Mouse (Mus musculus): ENCODE measurements at regions not wholly inside any gene's neighbourhood (a gene's known extent, or its start where the extent isn't known, plus 50 kb on each side); places are given as distances from the start of the nearest gene placed in this dataset.

- Histone ChIP-seq H3K9ac (ENCODE audit: control insufficient read depth, low read depth, low read length, poor library complexity, severe bottlenecking) (no peak overlapping the region), H3K27me3 (ENCODE audit: control insufficient read depth in 1 of 2, insufficient read depth in 2 of 2, low read length in 2 of 2) (no peaks in the 10 kb centered on the region), H3K36me3 (ENCODE audit: control insufficient read depth in 1 of 2, insufficient read depth in 2 of 2, low read length in 2 of 2) (no peaks in the 10 kb centered on the region), H3K9me3 (replicated peaks; ENCODE audit: insufficient read depth, low read length) (no peaks in the 10 kb centered on the region), H3K4me3 (ENCODE audit: control insufficient read depth in 1 of 2, insufficient read depth in 1 of 2, low read depth in 2 of 2, low read length in 2 of 2) (no peak overlapping the region), H3K4me1 (ENCODE audit: control insufficient read depth in 1 of 2, insufficient read depth in 2 of 2, low read length in 2 of 2) (no peaks in the 10 kb centered on the region), H3K79me2 (ENCODE audit: control insufficient read depth, insufficient read depth, low read length, poor library complexity) (no peaks in the 10 kb centered on the region), H3K27ac (ENCODE audit: control insufficient read depth, low read depth, low read length) (no peak overlapping the region)
- no peak for DNase-seq (ENCODE audit: low read depth, low spot score)
- no peak for TF ChIP-seq MAFK (IDR thresholded peaks at IDR 0.05; ENCODE audit: borderline replicate concordance, low read depth, low read length)
- no peak for TF ChIP-seq KAT2A (conservative IDR thresholded peaks at IDR 0.05; ENCODE audit: low read depth, low read length)
- no peak for TF ChIP-seq MEF2A (IDR thresholded peaks at IDR 0.05; ENCODE audit: extremely low read depth, insufficient replicate concordance, low read depth, low read length, poor library complexity, severe bottlenecking)
- no peak for TF ChIP-seq NRF1 (IDR thresholded peaks at IDR 0.05; ENCODE audit: insufficient read depth, low read depth, low read length, poor library complexity, severe bottlenecking)
- no peak for TF ChIP-seq POLR2AphosphoS2 (IDR thresholded peaks at IDR 0.05; ENCODE audit: low read length)
- TF ChIP-seq E2F4 (IDR thresholded peaks at IDR 0.05; ENCODE audit: borderline replicate concordance, low read depth, low read length): no peak
- no peak for TF ChIP-seq GATA1 (IDR thresholded peaks at IDR 0.05; ENCODE audit: low read depth, low read length)
- no peak for TF ChIP-seq CTCF (IDR thresholded peaks at IDR 0.05 in 2 of 3, conservative IDR thresholded peaks at IDR 0.05 in 1 of 3; ENCODE audit: control insufficient read depth in 1 of 3, insufficient read depth in 1 of 3, low read depth in 2 of 3, low read length in 3 of 3, poor library complexity in 1 of 3, severe bottlenecking in 1 of 3)
- no peak for TF ChIP-seq POLR2A (IDR thresholded peaks at IDR 0.05; ENCODE audit: control insufficient read depth in 1 of 2, insufficient read depth in 1 of 2, low read depth in 1 of 2, low read length in 2 of 2, poor library complexity in 1 of 2)
- no peak for TF ChIP-seq ELF1 (IDR thresholded peaks at IDR 0.05; ENCODE audit: low read depth, low read length)
- no peak for TF ChIP-seq SIN3A (IDR thresholded peaks at IDR 0.05; ENCODE audit: low read length)
- TF ChIP-seq USF1 (IDR thresholded peaks at IDR 0.05; ENCODE audit: low read depth, low read length): no peak
- TF ChIP-seq TCF12 (IDR thresholded peaks at IDR 0.05; ENCODE audit: low read depth, low read length): no peak
- TF ChIP-seq ZNF384 (IDR thresholded peaks at IDR 0.05; ENCODE audit: low read depth, low read length): no peak
- no peak for TF ChIP-seq MYC (IDR thresholded peaks at IDR 0.05; ENCODE audit: low read depth, low read length)
- TF ChIP-seq TBP (IDR thresholded peaks at IDR 0.05; ENCODE audit: low read depth, low read length): no peak
These were observed 262.3 kb upstream of the B430305J03Rik start for GRCm38 (mm10) chr3:61628099-61628498.

GRCm38 (mm10) chr3:61623954-61624487 is 258.3 kb upstream of the B430305J03Rik start:
- TF ChIP-seq USF2 (IDR thresholded peaks at IDR 0.05; ENCODE audit: borderline replicate concordance in 1 of 2, insufficient read depth in 1 of 2, low read depth in 1 of 2, low read length in 2 of 2) (no peak), ZC3H11A (IDR thresholded peaks at IDR 0.05; ENCODE audit: low read depth, low read length) (no peak), JUND (IDR thresholded peaks at IDR 0.05; ENCODE audit: low read depth, low read length) (no peak), MXI1 (IDR thresholded peaks at IDR 0.05; ENCODE audit: low read depth, low read length) (no peak), CHD1 (IDR thresholded peaks at IDR 0.05; ENCODE audit: low read depth, low read length) (no peak), POLR2AphosphoS2 (IDR thresholded peaks at IDR 0.05; ENCODE audit: low read length) (no peak), UBTF (IDR thresholded peaks at IDR 0.05; ENCODE audit: borderline replicate concordance, insufficient read depth, low read depth, low read length) (no peak), GABPA (IDR thresholded peaks at IDR 0.05; ENCODE audit: low read depth, low read length) (no peak), RAD21 (IDR thresholded peaks at IDR 0.05; ENCODE audit: low read depth, low read length) (no peak), ZNF384 (IDR thresholded peaks at IDR 0.05; ENCODE audit: low read depth, low read length) (no peak), TAL1 (IDR thresholded peaks at IDR 0.05; ENCODE audit: low read length) (no peak), NELFE (IDR thresholded peaks at IDR 0.05; ENCODE audit: low read depth, low read length) (no peak), USF1 (IDR thresholded peaks at IDR 0.05; ENCODE audit: low read depth, low read length) (no peak), ZMIZ1 (IDR thresholded peaks at IDR 0.05; ENCODE audit: low read depth, low read length) (no peak), CHD2 (IDR thresholded peaks at IDR 0.05; ENCODE audit: low read length) (no peak), POLR2A (IDR thresholded peaks at IDR 0.05; ENCODE audit: control insufficient read depth in 1 of 2, insufficient read depth in 1 of 2, low read depth in 1 of 2, low read length in 2 of 2, poor library complexity in 1 of 2) (no peak), CTCF (IDR thresholded peaks at IDR 0.05 in 2 of 3, conservative IDR thresholded peaks at IDR 0.05 in 1 of 3; ENCODE audit: control insufficient read depth in 1 of 3, insufficient read depth in 1 of 3, low read depth in 2 of 3, low read length in 3 of 3, poor library complexity in 1 of 3, severe bottlenecking in 1 of 3) (no peak), MAX (IDR thresholded peaks at IDR 0.05; ENCODE audit: low read length) (no peak), HCFC1 (IDR thresholded peaks at IDR 0.05; ENCODE audit: low read depth, low read length) (no peak), ZKSCAN1 (IDR thresholded peaks at IDR 0.05; ENCODE audit: low read depth, low read length) (no peak)
- DNase-seq (ENCODE audit: low read depth, low spot score): no peak
- no peak overlapping the region for H3K4me3 ChIP-seq (ENCODE audit: control insufficient read depth in 1 of 2, insufficient read depth in 1 of 2, low read depth in 2 of 2, low read length in 2 of 2)
- no peak overlapping the region for H3K27ac ChIP-seq (ENCODE audit: control insufficient read depth, low read depth, low read length)
- H3K9ac ChIP-seq (ENCODE audit: control insufficient read depth, low read depth, low read length, poor library complexity, severe bottlenecking): no peak overlapping the region
- H3K4me1 ChIP-seq (ENCODE audit: control insufficient read depth in 1 of 2, insufficient read depth in 2 of 2, low read length in 2 of 2): no peaks in the 10 kb centered on the region
- no peaks in the 10 kb centered on the region for H3K27me3 ChIP-seq (ENCODE audit: control insufficient read depth in 1 of 2, insufficient read depth in 2 of 2, low read length in 2 of 2)
- no peaks in the 10 kb centered on the region for H3K36me3 ChIP-seq (ENCODE audit: control insufficient read depth in 1 of 2, insufficient read depth in 2 of 2, low read length in 2 of 2)
- no peaks in the 10 kb centered on the region for H3K9me3 ChIP-seq (replicated peaks; ENCODE audit: insufficient read depth, low read length)
- no peaks in the 10 kb centered on the region for H3K79me2 ChIP-seq (ENCODE audit: control insufficient read depth, insufficient read depth, low read length, poor library complexity)

All from MEL (cell line).